Mouse (Mus musculus): Measurements from ENCODE around the gene Macrod1. TPM values are rescaled to one million over a fixed set of nuclear protein-coding genes. Genes with fewer than 3 reads are reported as not detected.

Gene Macrod1
- polyA plus RNA-seq (2011; ENCODE audit: insufficient read depth, insufficient read length, low replicate concordance, missing spikeins) = 4.8 and 6.2 TPM in 2 replicates

DNA sequence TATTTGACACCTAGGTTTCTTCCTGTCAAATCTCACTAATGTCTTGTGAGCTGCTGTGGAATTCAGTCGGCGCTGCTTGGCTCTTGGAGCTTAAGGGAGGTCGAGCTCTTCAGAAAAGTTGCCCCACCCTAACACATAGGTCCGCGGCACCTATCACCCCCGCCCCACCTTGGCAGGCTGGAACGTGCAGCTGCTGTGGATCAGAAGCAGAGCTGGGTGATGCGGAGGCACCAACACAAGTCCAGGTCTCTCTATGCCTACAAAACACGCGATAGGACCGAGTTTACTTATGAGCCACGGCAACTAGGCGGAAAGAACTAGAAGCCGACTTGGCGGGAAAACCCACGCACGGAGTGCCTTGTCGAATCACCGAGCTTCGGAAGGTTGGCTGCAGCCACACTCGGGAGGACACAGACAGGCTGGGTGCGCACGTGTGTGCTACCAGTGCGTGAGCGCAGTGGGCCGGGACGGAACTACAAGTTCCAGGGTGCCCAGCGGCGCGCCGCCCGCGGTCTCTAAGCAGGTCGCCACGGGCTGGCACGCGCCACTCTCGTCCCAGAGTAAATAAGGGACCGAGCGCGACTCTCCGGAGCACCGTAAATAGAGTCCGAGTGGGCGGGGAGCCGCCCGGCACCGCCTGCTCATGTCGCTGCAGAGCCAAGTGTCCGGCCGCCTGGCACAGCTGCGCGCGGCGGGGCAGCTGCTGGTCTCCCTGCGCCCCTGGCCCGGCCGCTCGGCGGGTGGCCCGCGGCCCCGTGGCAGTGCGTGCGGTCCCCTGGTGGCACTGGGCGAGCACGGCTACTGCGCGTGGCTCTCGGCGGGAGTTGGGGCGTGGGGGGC is at the start of gene Macrod1:
TSS of gene Macrod1 (plus strand) at position 563 of the 840 bp plus-strand sequence.
- 1% methylated on average over 72 of the region's 72 CpGs for WGBS
- Histone ChIP-seq H3K27ac (ENCODE audit: control insufficient read depth, insufficient read depth, low read depth, low read length, poor library complexity) (peak within 1 kb of the TSS; percentile 30; the same call in 1 of the 2 replicates), H3K4me3 (replicated peaks; ENCODE audit: control insufficient read depth, low read depth, low read length) (peak within 1 kb of the TSS; percentile 77), H3K4me1 (ENCODE audit: control insufficient read depth, insufficient read depth, low read length) (peaks cover 5% of the 10 kb centered on the region)
- peak; percentile 22; the same call in 1 of the 2 replicates for TF ChIP-seq CTCF (IDR thresholded peaks at IDR 0.05; ENCODE audit: control insufficient read depth, insufficient read depth, low read length)
- TF ChIP-seq POLR2A (IDR thresholded peaks at IDR 0.05; ENCODE audit: borderline replicate concordance, control insufficient read depth, low read depth, low read length) = 0 out of 2 replicates have a peak, but pooled peaks have one; percentile 52

DNA sequence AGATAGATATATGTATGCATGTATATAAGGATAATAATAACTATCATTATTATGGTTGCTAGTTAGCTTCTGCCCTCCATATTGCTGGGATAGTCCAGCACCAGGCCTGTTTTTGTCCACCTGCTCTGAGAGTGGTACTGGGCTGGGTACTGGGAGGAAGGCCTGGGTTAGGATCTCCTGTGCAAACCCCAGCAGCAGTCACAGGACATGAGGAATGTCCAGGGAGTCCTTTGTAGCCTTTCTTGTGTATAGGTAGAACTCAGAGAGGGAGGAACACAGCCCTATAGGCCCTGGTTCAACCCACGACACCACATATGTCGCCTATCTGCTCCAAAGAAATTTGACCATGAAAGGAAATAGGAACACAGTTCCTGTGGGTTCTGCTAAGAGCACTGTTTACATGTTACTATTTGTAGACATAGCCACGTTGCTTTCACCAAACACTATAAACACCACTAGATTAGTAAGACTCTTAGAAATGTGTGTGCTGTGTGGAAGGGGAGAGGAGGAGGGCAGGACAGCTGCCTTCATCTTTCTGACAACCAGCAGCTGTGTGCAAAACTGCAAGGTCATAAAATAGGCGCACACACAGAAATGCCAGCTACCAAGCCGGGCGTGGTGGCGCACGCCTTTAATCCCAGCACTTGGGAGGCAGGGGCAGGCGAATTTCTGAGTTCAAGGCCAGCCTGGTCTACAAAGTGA is 49.6 kb upstream of the Macrod1 start:
- Histone ChIP-seq H3K27ac (ENCODE audit: control insufficient read depth, insufficient read depth, low read depth, low read length, poor library complexity) (no peak overlapping the region), H3K4me3 (replicated peaks; ENCODE audit: control insufficient read depth, low read depth, low read length) (no peak overlapping the region), H3K4me1 (ENCODE audit: control insufficient read depth, insufficient read depth, low read length) (no peaks in the 10 kb centered on the region)
- WGBS = 84% methylated on average over 9 of the region's 9 CpGs
- TF ChIP-seq POLR2A (IDR thresholded peaks at IDR 0.05; ENCODE audit: borderline replicate concordance, control insufficient read depth, low read depth, low read length) (no peak), CTCF (IDR thresholded peaks at IDR 0.05; ENCODE audit: control insufficient read depth, insufficient read depth, low read length) (no peak)

DNA sequence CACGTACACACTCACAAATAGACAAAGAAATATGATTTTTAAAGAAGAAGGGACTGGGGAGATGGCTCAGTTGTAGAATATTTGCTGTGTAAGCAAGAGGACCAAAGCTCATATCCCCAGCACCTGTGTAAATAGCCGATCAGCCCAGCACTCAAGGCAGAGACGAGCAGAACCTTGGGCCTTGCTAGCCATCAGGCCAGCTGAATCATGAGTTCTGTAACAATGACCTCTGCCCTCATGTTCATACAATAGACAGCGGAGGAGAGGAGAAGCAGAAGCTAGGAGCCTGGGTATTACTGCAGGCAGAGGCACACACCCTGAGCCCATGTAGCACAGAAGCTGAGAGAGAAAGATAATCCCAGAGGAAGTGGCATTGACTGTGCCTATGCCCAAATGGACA is 44.2 kb upstream of the Macrod1 start:
- Histone ChIP-seq H3K4me3 (replicated peaks; ENCODE audit: control insufficient read depth, low read depth, low read length) (no peak overlapping the region), H3K4me1 (ENCODE audit: control insufficient read depth, insufficient read depth, low read length) (no peaks in the 10 kb centered on the region; the same call in 1 of the 2 replicates), H3K27ac (ENCODE audit: control insufficient read depth, insufficient read depth, low read depth, low read length, poor library complexity) (no peak overlapping the region)
- 90% methylated on average over 4 of the region's 4 CpGs for WGBS
- TF ChIP-seq CTCF (IDR thresholded peaks at IDR 0.05; ENCODE audit: control insufficient read depth, insufficient read depth, low read length) (no peak), POLR2A (IDR thresholded peaks at IDR 0.05; ENCODE audit: borderline replicate concordance, control insufficient read depth, low read depth, low read length) (no peak)

DNA sequence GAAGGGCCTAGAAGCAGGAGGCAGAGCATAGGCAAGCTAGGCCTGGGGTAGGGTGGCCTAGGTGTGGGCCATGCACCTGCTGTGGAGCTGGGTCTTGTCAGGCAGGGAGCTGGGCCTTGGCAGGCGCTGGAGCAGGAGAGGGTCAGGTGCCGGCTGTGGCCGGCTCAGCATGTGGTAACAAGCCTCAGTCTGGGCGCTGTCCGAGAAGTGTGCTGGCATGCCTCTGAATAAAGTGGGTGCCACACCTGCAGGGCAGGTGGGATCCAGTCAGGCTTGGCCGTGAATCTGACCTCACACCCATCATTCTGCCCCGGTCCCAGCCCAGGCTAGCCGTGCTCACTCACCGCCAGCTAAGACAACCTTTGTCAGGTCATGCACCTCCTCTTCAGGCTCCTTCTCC is 42.6 kb upstream of the Macrod1 start:
- no peak for TF ChIP-seq POLR2A (IDR thresholded peaks at IDR 0.05; ENCODE audit: borderline replicate concordance, control insufficient read depth, low read depth, low read length)
- TF ChIP-seq CTCF (IDR thresholded peaks at IDR 0.05; ENCODE audit: control insufficient read depth, insufficient read depth, low read length) = no peak
- H3K4me1 ChIP-seq (ENCODE audit: control insufficient read depth, insufficient read depth, low read length) = no peaks in the 10 kb centered on the region; the same call in 1 of the 2 replicates
- WGBS = 93% methylated on average over 9 of the region's 9 CpGs
- no peak overlapping the region for H3K27ac ChIP-seq (ENCODE audit: control insufficient read depth, insufficient read depth, low read depth, low read length, poor library complexity)
- no peak overlapping the region for H3K4me3 ChIP-seq (replicated peaks; ENCODE audit: control insufficient read depth, low read depth, low read length)

DNA sequence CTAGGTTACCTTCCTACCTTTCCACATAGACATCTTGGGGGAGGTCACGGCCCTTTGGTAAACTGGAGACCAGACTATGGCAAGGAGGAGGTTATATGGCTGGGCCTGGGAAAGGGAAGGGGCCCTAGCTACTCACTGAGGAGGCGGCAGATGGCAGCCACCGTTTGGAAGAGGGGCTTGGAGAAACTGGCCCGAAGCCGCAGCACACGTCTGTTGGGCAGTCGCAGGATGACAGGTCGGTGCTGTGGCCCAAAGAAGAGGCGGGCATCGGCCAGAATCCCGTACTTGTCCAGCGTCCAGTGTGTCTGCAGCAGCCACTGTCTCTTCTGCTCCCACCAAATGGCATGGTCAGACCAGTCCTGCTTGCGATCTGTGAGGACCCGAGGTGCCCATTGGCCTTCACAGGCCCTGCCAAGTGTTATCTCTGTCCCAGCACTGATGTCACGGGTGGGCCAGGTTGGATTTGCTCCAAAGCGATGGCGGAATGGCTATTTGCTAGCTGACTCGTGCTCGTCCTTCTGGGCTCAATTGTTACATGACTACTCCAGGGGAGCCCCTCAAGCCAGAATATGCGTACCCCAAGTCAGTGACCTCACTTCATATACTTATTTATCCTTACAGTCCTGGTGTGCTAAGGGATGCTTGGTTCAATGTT is 42.0 kb upstream of the Macrod1 start:
- Histone ChIP-seq H3K4me3 (replicated peaks; ENCODE audit: control insufficient read depth, low read depth, low read length) (no peak overlapping the region), H3K4me1 (ENCODE audit: control insufficient read depth, insufficient read depth, low read length) (no peaks in the 10 kb centered on the region; the same call in 1 of the 2 replicates), H3K27ac (ENCODE audit: control insufficient read depth, insufficient read depth, low read depth, low read length, poor library complexity) (no peak overlapping the region)
- 87% methylated on average over 20 of the region's 20 CpGs for WGBS
- TF ChIP-seq CTCF (IDR thresholded peaks at IDR 0.05; ENCODE audit: control insufficient read depth, insufficient read depth, low read length) (no peak), POLR2A (IDR thresholded peaks at IDR 0.05; ENCODE audit: borderline replicate concordance, control insufficient read depth, low read depth, low read length) (no peak)

GRCm38 (mm10) chr19:7017541-7018457 is 38.8 kb upstream of the Macrod1 start:
- 6% methylated on average over 12 of the region's 12 CpGs for WGBS
- H3K4me3 ChIP-seq (replicated peaks; ENCODE audit: control insufficient read depth, low read depth, low read length) = peak overlapping the region; percentile 79
- H3K4me1 ChIP-seq (ENCODE audit: control insufficient read depth, insufficient read depth, low read length) = peaks cover 3% of the 10 kb centered on the region; the same call in 1 of the 2 replicates
- peak overlapping the region; percentile 94 for H3K27ac ChIP-seq (ENCODE audit: control insufficient read depth, insufficient read depth, low read depth, low read length, poor library complexity)
- TF ChIP-seq CTCF (IDR thresholded peaks at IDR 0.05; ENCODE audit: control insufficient read depth, insufficient read depth, low read length) = no peak
- TF ChIP-seq POLR2A (IDR thresholded peaks at IDR 0.05; ENCODE audit: borderline replicate concordance, control insufficient read depth, low read depth, low read length) = no peak; the same call in 1 of the 2 replicates

DNA sequence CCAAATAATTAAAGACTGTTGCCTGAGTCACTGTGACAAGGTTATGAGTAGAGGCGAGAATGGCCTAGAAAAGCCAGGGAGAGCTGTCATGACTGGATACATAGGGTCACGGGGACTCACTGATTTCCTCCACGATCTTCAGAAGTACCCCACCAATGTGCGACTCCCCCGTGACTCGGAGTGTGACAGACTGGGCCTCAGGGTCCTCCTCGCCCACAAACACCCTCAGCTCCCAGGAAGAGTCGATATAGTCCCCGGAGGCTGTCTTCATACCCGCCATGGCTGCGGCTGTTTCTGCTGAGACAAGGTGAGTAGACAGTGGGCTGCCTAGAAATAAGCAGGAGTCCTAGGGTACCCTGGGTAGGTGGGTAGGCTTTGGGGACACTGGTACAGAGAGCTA is 38.1 kb upstream of the Macrod1 start:
- H3K27ac ChIP-seq (ENCODE audit: control insufficient read depth, insufficient read depth, low read depth, low read length, poor library complexity) = peak overlapping the region; percentile 94
- no peak for TF ChIP-seq CTCF (IDR thresholded peaks at IDR 0.05; ENCODE audit: control insufficient read depth, insufficient read depth, low read length)
- no peak for TF ChIP-seq POLR2A (IDR thresholded peaks at IDR 0.05; ENCODE audit: borderline replicate concordance, control insufficient read depth, low read depth, low read length)
- H3K4me1 ChIP-seq (ENCODE audit: control insufficient read depth, insufficient read depth, low read length) = peaks cover 3% of the 10 kb centered on the region; the same call in 1 of the 2 replicates
- WGBS = 2% methylated on average over 11 of the region's 11 CpGs
- H3K4me3 ChIP-seq (replicated peaks; ENCODE audit: control insufficient read depth, low read depth, low read length) = peak overlapping the region; percentile 79
